Mouse (Mus musculus): ENCODE data around the gene Kcnk5. TPM values are rescaled to one million over a fixed set of nuclear protein-coding genes. Genes with fewer than 3 reads are reported as not detected.

Kcnk5 gene
- 6.7 and 10.9 TPM in 2 replicates for total RNA-seq (2012; rRNA removed)
- 1 to 10 TPM in 1 of 2 experiments, not detected in 1; 9.3 TPM for polyA plus RNA-seq (2012; ENCODE audit: insufficient read depth in 1 of 2, insufficient read length in 2 of 2, low read depth in 1 of 2, low replicate concordance in 2 of 2, missing spikeins in 1 of 2)

- H3K9me3 ChIP-seq (replicated peaks; ENCODE audit: insufficient read depth, low read length): no peaks in the 10 kb centered on the region
- peaks cover 25% of the 10 kb centered on the region for H3K79me2 ChIP-seq (ENCODE audit: control insufficient read depth, insufficient read depth, low read length, poor library complexity)
- H3K27ac ChIP-seq (ENCODE audit: control insufficient read depth, low read depth, low read length): peak within 1 kb of the TSS; percentile 61
- H3K27me3 ChIP-seq (ENCODE audit: control insufficient read depth in 1 of 2, insufficient read depth in 2 of 2, low read length in 2 of 2): no peaks in the 10 kb centered on the region
- H3K4me3 ChIP-seq (ENCODE audit: control insufficient read depth in 1 of 2, insufficient read depth in 1 of 2, low read depth in 2 of 2, low read length in 2 of 2): peak within 1 kb of the TSS; percentile 50 to 84
- peaks cover 0 to 21% of the 10 kb centered on the region in 2 experiments; a peak in 2 of 4 replicates for H3K36me3 ChIP-seq (ENCODE audit: control insufficient read depth in 1 of 2, insufficient read depth in 2 of 2, low read length in 2 of 2)
- peak; percentile 95 for DNase-seq (ENCODE audit: low read depth, low spot score)
- H3K9ac ChIP-seq (ENCODE audit: control insufficient read depth, low read depth, low read length, poor library complexity, severe bottlenecking): peak within 1 kb of the TSS; percentile 93
- H3K4me1 ChIP-seq (ENCODE audit: control insufficient read depth in 1 of 2, insufficient read depth in 2 of 2, low read length in 2 of 2): peaks cover 2 to 23% of the 10 kb centered on the region in 2 experiments; a peak in 3 of 4 replicates
- TF ChIP-seq ETS1 (IDR thresholded peaks at IDR 0.05; ENCODE audit: low read depth, low read length) (peak; percentile 39; the same call in 1 of the 2 replicates), CHD1 (IDR thresholded peaks at IDR 0.05; ENCODE audit: low read depth, low read length) (no peak), E2F4 (IDR thresholded peaks at IDR 0.05; ENCODE audit: borderline replicate concordance, low read depth, low read length) (peak; percentile 16; the same call in 1 of the 2 replicates), EP300 (IDR thresholded peaks at IDR 0.05; ENCODE audit: low read depth in 1 of 2, low read length in 2 of 2) (no peak), MYC (IDR thresholded peaks at IDR 0.05; ENCODE audit: low read depth, low read length) (peak; percentile 88), MAFK (IDR thresholded peaks at IDR 0.05; ENCODE audit: borderline replicate concordance, low read depth, low read length) (no peak), POLR2AphosphoS5 (IDR thresholded peaks at IDR 0.05; ENCODE audit: borderline replicate concordance, low read depth, low read length) (no peak; the same call in 1 of the 2 replicates), GATA1 (IDR thresholded peaks at IDR 0.05; ENCODE audit: low read depth, low read length) (no peak), UBTF (IDR thresholded peaks at IDR 0.05; ENCODE audit: borderline replicate concordance, insufficient read depth, low read depth, low read length) (no peak), NELFE (IDR thresholded peaks at IDR 0.05; ENCODE audit: low read depth, low read length) (peak; percentile 96), JUND (IDR thresholded peaks at IDR 0.05; ENCODE audit: low read depth, low read length) (no peak), ZKSCAN1 (IDR thresholded peaks at IDR 0.05; ENCODE audit: low read depth, low read length) (no peak), ZNF384 (IDR thresholded peaks at IDR 0.05; ENCODE audit: low read depth, low read length) (no peak), NRF1 (IDR thresholded peaks at IDR 0.05; ENCODE audit: insufficient read depth, low read depth, low read length, poor library complexity, severe bottlenecking) (peak; percentile 84), MAX (IDR thresholded peaks at IDR 0.05; ENCODE audit: low read length) (peak; percentile 79), BHLHE40 (IDR thresholded peaks at IDR 0.05; ENCODE audit: borderline replicate concordance, low read depth, low read length) (no peak), USF1 (IDR thresholded peaks at IDR 0.05; ENCODE audit: low read depth, low read length) (peak; percentile 44; the same call in 1 of the 2 replicates), MAZ (IDR thresholded peaks at IDR 0.05; ENCODE audit: low read depth, low read length) (peak; percentile 5; the same call in 1 of the 2 replicates), MEF2A (IDR thresholded peaks at IDR 0.05; ENCODE audit: extremely low read depth, insufficient replicate concordance, low read depth, low read length, poor library complexity, severe bottlenecking) (no peak), HCFC1 (IDR thresholded peaks at IDR 0.05; ENCODE audit: low read depth, low read length) (no peak), GABPA (IDR thresholded peaks at IDR 0.05; ENCODE audit: low read depth, low read length) (no peak), ELF1 (IDR thresholded peaks at IDR 0.05; ENCODE audit: low read depth, low read length) (no peak), TCF12 (IDR thresholded peaks at IDR 0.05; ENCODE audit: low read depth, low read length) (peak; percentile 16; the same call in 1 of the 2 replicates), TBP (IDR thresholded peaks at IDR 0.05; ENCODE audit: low read depth, low read length) (peak; percentile 83), SIN3A (IDR thresholded peaks at IDR 0.05; ENCODE audit: low read length) (peak; percentile 73), SMC3 (IDR thresholded peaks at IDR 0.05; ENCODE audit: low read depth, low read length) (no peak), MXI1 (IDR thresholded peaks at IDR 0.05; ENCODE audit: low read depth, low read length) (peak; percentile 94), RAD21 (IDR thresholded peaks at IDR 0.05; ENCODE audit: low read depth, low read length) (no peak), RCOR1 (IDR thresholded peaks at IDR 0.05; ENCODE audit: low read depth, low read length) (no peak), ZC3H11A (IDR thresholded peaks at IDR 0.05; ENCODE audit: low read depth, low read length) (no peak), MYB (IDR thresholded peaks at IDR 0.05; ENCODE audit: low read depth, low read length) (no peak), POLR2A (IDR thresholded peaks at IDR 0.05; ENCODE audit: control insufficient read depth in 1 of 2, insufficient read depth in 1 of 2, low read depth in 1 of 2, low read length in 2 of 2, poor library complexity in 1 of 2) (peak; percentile 96 to 99), KAT2A (conservative IDR thresholded peaks at IDR 0.05; ENCODE audit: low read depth, low read length) (no peak), CTCF (IDR thresholded peaks at IDR 0.05 in 2 of 3, conservative IDR thresholded peaks at IDR 0.05 in 1 of 3; ENCODE audit: control insufficient read depth in 1 of 3, insufficient read depth in 1 of 3, low read depth in 2 of 3, low read length in 3 of 3, poor library complexity in 1 of 3, severe bottlenecking in 1 of 3) (no peak), CHD2 (IDR thresholded peaks at IDR 0.05; ENCODE audit: low read length) (no peak), USF2 (IDR thresholded peaks at IDR 0.05; ENCODE audit: borderline replicate concordance in 1 of 2, insufficient read depth in 1 of 2, low read depth in 1 of 2, low read length in 2 of 2) (no peak), POLR2AphosphoS2 (IDR thresholded peaks at IDR 0.05; ENCODE audit: low read length) (peak; percentile 86)
Observed at GRCm38 (mm10) chr14:20181466-20181921, at the start of gene Kcnk5. Kcnk5 (minus strand) TSS chr14:20181809.

Measured in MEL (cell line).